Mouse (Mus musculus): Measurements from ENCODE around the gene Nle1. TPM values are rescaled to one million over a fixed set of nuclear protein-coding genes. Genes with fewer than 3 reads are reported as not detected.
"Not testable (repeated sequence)": the region's sequence is repeated elsewhere in the genome, so short reads cannot be mapped to it uniquely, and the experiment has no call there.

Gene Nle1
- polyA plus RNA-seq, 1 experiment from 2014 or later: 23.7 TPM

- H3K27me3 ChIP-seq (ENCODE audit: control insufficient read depth, insufficient read depth, low read length): peaks cover 4% of the 10 kb centered on the region
- H3K4me3 ChIP-seq (ENCODE audit: low read depth, low read length): no peak overlapping the region
- no peaks in the 10 kb centered on the region for H3K36me3 ChIP-seq (ENCODE audit: control insufficient read depth, insufficient read depth, low read length)
- no peaks in the 10 kb centered on the region for H3K9me3 ChIP-seq (ENCODE audit: control insufficient read depth, low read length)
- no peak for ATAC-seq (ENCODE audit: low FRiP score)
- H3K9ac ChIP-seq (ENCODE audit: low read length): no peak overlapping the region
- H3K27ac ChIP-seq (ENCODE audit: low read depth, low read length): no peak overlapping the region
- no peak for DNase-seq (ENCODE audit: low spot score, missing footprints)
- no peaks in the 10 kb centered on the region for H3K4me1 ChIP-seq (ENCODE audit: control insufficient read depth, insufficient read depth, low read length)
- 68% methylated on average over 2 of the region's 2 CpGs for WGBS
- H3K4me2 ChIP-seq: no peak overlapping the region
These were observed 37.4 kb upstream of the Nle1 start for GRCm38 (mm10) chr11:82945636-82946035.

DNA sequence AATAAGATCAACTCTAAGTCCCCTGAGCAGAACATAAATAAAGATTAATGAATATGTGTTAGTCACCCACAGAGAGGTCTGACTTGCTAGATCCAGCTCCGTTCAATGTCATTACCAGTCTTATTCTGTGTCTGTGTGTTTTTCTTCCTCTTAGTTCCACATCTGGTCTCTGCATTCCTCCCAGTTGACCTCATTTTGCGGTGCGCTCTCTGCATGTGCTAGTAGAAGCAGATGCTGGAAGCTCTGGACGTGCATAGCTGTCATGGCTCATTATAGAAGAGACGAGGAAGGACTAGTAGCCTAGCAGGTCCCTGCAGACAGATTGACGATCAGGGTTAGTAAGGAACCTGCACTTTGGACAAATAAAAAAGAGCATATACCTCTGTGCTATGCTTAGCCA lies 35.1 kb upstream of the Nle1 start:
- H3K9me3 ChIP-seq (ENCODE audit: control insufficient read depth, low read length): no peaks in the 10 kb centered on the region
- no peak overlapping the region for H3K4me3 ChIP-seq (ENCODE audit: low read depth, low read length)
- no peak overlapping the region for H3K4me2 ChIP-seq
- DNase-seq (ENCODE audit: low spot score, missing footprints) (no peak), ATAC-seq (ENCODE audit: low FRiP score) (no peak)
- no peaks in the 10 kb centered on the region for H3K4me1 ChIP-seq (ENCODE audit: control insufficient read depth, insufficient read depth, low read length)
- H3K27ac ChIP-seq (ENCODE audit: low read depth, low read length): no peak overlapping the region
- H3K9ac ChIP-seq (ENCODE audit: low read length): no peak overlapping the region
- no peaks in the 10 kb centered on the region for H3K27me3 ChIP-seq (ENCODE audit: control insufficient read depth, insufficient read depth, low read length)
- H3K36me3 ChIP-seq (ENCODE audit: control insufficient read depth, insufficient read depth, low read length): no peaks in the 10 kb centered on the region
- WGBS: 75% methylated on average over 6 of the region's 6 CpGs

- H3K9ac ChIP-seq (ENCODE audit: low read length): peak overlapping the region; percentile 17; the same call in 1 of the 2 replicates
- H3K36me3 ChIP-seq (ENCODE audit: control insufficient read depth, insufficient read depth, low read length): no peaks in the 10 kb centered on the region
- peaks cover 9% of the 10 kb centered on the region for H3K4me1 ChIP-seq (ENCODE audit: control insufficient read depth, insufficient read depth, low read length)
- ATAC-seq (ENCODE audit: low FRiP score) (no peak), DNase-seq (ENCODE audit: low spot score, missing footprints) (peak; percentile 84)
- H3K27ac ChIP-seq (ENCODE audit: low read depth, low read length): no peak overlapping the region
- peaks cover 46% of the 10 kb centered on the region for H3K27me3 ChIP-seq (ENCODE audit: control insufficient read depth, insufficient read depth, low read length)
- WGBS: 2% methylated on average over 15 of the region's 29 CpGs
- peak overlapping the region; percentile 48 for H3K4me3 ChIP-seq (ENCODE audit: low read depth, low read length)
- H3K4me2 ChIP-seq: peak overlapping the region; percentile 90
- H3K9me3 ChIP-seq (ENCODE audit: control insufficient read depth, low read length): no peaks in the 10 kb centered on the region; the same call in 1 of the 2 replicates
These were observed 25.0 kb upstream of the Nle1 start for GRCm38 (mm10) chr11:82933186-82933585.

GRCm38 (mm10) chr11:82931671-82932450 lies 23.6 kb upstream of the Nle1 start:
- peak overlapping the region; percentile 49 for H3K9ac ChIP-seq (ENCODE audit: low read length)
- H3K9me3 ChIP-seq (ENCODE audit: control insufficient read depth, low read length); ATAC-seq (ENCODE audit: low FRiP score); H3K4me1 ChIP-seq (ENCODE audit: control insufficient read depth, insufficient read depth, low read length); H3K36me3 ChIP-seq (ENCODE audit: control insufficient read depth, insufficient read depth, low read length); H3K27ac ChIP-seq (ENCODE audit: low read depth, low read length): not testable (repeated sequence)
- 1% methylated on average over 111 of the region's 119 CpGs for WGBS
- peak overlapping the region; percentile 48 for H3K4me3 ChIP-seq (ENCODE audit: low read depth, low read length)
- peak; percentile 93 for DNase-seq (ENCODE audit: low spot score, missing footprints)
- H3K4me2 ChIP-seq: peak overlapping the region; percentile 90
- peaks cover 52% of the 10 kb centered on the region for H3K27me3 ChIP-seq (ENCODE audit: control insufficient read depth, insufficient read depth, low read length)

GRCm38 (mm10) chr11:82931161-82931560 lies 22.9 kb upstream of the Nle1 start:
- H3K4me1 ChIP-seq (ENCODE audit: control insufficient read depth, insufficient read depth, low read length); H3K9me3 ChIP-seq (ENCODE audit: control insufficient read depth, low read length); H3K27ac ChIP-seq (ENCODE audit: low read depth, low read length); ATAC-seq (ENCODE audit: low FRiP score); H3K36me3 ChIP-seq (ENCODE audit: control insufficient read depth, insufficient read depth, low read length): not testable (repeated sequence)
- DNase-seq (ENCODE audit: low spot score, missing footprints): peak; percentile 90
- H3K9ac ChIP-seq (ENCODE audit: low read length): peak overlapping the region; percentile 49
- peak overlapping the region; percentile 48 for H3K4me3 ChIP-seq (ENCODE audit: low read depth, low read length)
- H3K4me2 ChIP-seq: peak overlapping the region; percentile 90
- 1% methylated on average over 45 of the region's 63 CpGs for WGBS
- H3K27me3 ChIP-seq (ENCODE audit: control insufficient read depth, insufficient read depth, low read length): peaks cover 52% of the 10 kb centered on the region

DNA sequence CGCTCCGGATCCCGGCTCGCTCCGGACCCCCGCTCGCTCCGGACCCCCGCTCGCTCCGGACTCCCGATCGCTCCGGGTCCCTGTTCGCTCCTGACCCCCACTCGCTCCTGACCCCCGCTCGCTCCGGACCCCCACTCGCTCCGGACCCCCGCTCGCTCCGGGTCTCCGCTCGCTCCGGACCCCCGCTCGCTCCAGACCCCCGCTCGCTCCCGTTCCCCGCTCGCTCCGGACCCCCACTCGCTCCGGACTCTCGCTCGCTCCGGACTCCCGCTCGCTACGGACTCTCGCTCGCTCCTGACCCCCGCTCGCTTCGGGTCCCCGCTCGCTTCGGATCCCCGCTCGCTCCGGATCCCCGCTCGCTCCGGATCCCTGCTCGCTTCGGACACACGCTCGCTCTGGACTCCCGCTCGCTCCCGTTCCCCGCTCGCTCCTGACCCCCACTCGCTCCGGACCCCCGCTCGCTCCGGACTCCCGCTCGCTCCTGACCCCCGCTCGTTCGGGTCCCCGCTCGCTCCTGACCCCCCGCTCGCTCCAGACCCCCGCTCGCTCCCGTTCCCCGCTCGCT lies 22.3 kb upstream of the Nle1 start:
- DNase-seq (ENCODE audit: low spot score, missing footprints): peak; percentile 91
- Histone ChIP-seq H3K4me3 (ENCODE audit: low read depth, low read length) (peak overlapping the region; percentile 48), H3K4me2 (peak overlapping the region; percentile 90), H3K27me3 (ENCODE audit: control insufficient read depth, insufficient read depth, low read length) (peaks cover 49% of the 10 kb centered on the region)
- 2% methylated on average over 82 of the region's 85 CpGs for WGBS
- not testable (repeated sequence) for ATAC-seq (ENCODE audit: low FRiP score); H3K4me1 ChIP-seq (ENCODE audit: control insufficient read depth, insufficient read depth, low read length); H3K9me3 ChIP-seq (ENCODE audit: control insufficient read depth, low read length); H3K9ac ChIP-seq (ENCODE audit: low read length); H3K36me3 ChIP-seq (ENCODE audit: control insufficient read depth, insufficient read depth, low read length); H3K27ac ChIP-seq (ENCODE audit: low read depth, low read length)

DNA sequence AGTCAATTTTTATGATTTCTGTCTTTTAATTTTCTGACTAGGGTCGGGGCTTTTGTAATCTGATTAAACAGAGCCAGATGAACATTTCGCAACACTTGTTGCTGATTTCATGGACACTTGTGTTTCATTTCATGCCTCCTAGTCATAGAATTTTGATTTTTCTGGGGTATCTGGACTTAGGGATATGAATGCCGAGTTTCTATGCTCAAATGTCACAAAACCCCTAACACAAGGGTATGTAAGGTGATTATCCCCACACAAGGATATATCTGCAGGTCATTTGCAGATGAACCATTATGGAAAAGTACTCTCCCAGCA lies 21.4 kb upstream of the Nle1 start:
- Histone ChIP-seq H3K27me3 (ENCODE audit: control insufficient read depth, insufficient read depth, low read length) (peaks cover 43% of the 10 kb centered on the region), H3K27ac (ENCODE audit: low read depth, low read length) (no peak overlapping the region), H3K9ac (ENCODE audit: low read length) (no peak overlapping the region), H3K4me2 (no peak overlapping the region), H3K4me3 (ENCODE audit: low read depth, low read length) (no peak overlapping the region), H3K4me1 (ENCODE audit: control insufficient read depth, insufficient read depth, low read length) (peaks cover 9% of the 10 kb centered on the region), H3K9me3 (ENCODE audit: control insufficient read depth, low read length) (no peaks in the 10 kb centered on the region; the same call in 1 of the 2 replicates), H3K36me3 (ENCODE audit: control insufficient read depth, insufficient read depth, low read length) (no peaks in the 10 kb centered on the region)
- DNase-seq (ENCODE audit: low spot score, missing footprints) (peak; percentile 87), ATAC-seq (ENCODE audit: low FRiP score) (no peak)
- 54% methylated on average over 3 of the region's 3 CpGs for WGBS

- DNase-seq (ENCODE audit: low spot score, missing footprints) (no peak), ATAC-seq (ENCODE audit: low FRiP score) (no peak)
- Histone ChIP-seq H3K4me1 (ENCODE audit: control insufficient read depth, insufficient read depth, low read length) (peaks cover 9% of the 10 kb centered on the region), H3K9ac (ENCODE audit: low read length) (no peak overlapping the region), H3K4me3 (ENCODE audit: low read depth, low read length) (no peak overlapping the region), H3K36me3 (ENCODE audit: control insufficient read depth, insufficient read depth, low read length) (no peaks in the 10 kb centered on the region), H3K4me2 (no peak overlapping the region), H3K9me3 (ENCODE audit: control insufficient read depth, low read length) (no peaks in the 10 kb centered on the region), H3K27me3 (ENCODE audit: control insufficient read depth, insufficient read depth, low read length) (peaks cover 38% of the 10 kb centered on the region), H3K27ac (ENCODE audit: low read depth, low read length) (no peak overlapping the region)
- WGBS: 26% methylated on average over 20 of the region's 20 CpGs
These were observed 20.9 kb upstream of the Nle1 start for GRCm38 (mm10) chr11:82928897-82929632.

- not testable (repeated sequence) for H3K9me3 ChIP-seq (ENCODE audit: control insufficient read depth, low read length); DNase-seq (ENCODE audit: low spot score, missing footprints); H3K27ac ChIP-seq (ENCODE audit: low read depth, low read length); H3K4me2 ChIP-seq; H3K4me1 ChIP-seq (ENCODE audit: control insufficient read depth, insufficient read depth, low read length); ATAC-seq (ENCODE audit: low FRiP score); H3K36me3 ChIP-seq (ENCODE audit: control insufficient read depth, insufficient read depth, low read length); H3K9ac ChIP-seq (ENCODE audit: low read length); H3K4me3 ChIP-seq (ENCODE audit: low read depth, low read length)
- 88% methylated on average over 6 of the region's 6 CpGs for WGBS
- peaks cover 13% of the 10 kb centered on the region for H3K27me3 ChIP-seq (ENCODE audit: control insufficient read depth, insufficient read depth, low read length)
These were observed 15.7 kb upstream of the Nle1 start for GRCm38 (mm10) chr11:82923910-82924309.

All from midbrain, embryonic 11.5 days (tissue).